Mouse (Mus musculus) kidney, embryonic 14.5 days (tissue): ENCODE results near the gene Cfi. TPM values are rescaled to one million over a fixed set of nuclear protein-coding genes. Genes with fewer than 3 reads are reported as not detected.

Experiments
- polyA plus RNA-seq: library from polyadenylated mRNA; unstranded; fragments of >200 nt; fragmentation: Nextera tagmentation; extraction: Ambion mirVana; gene quantifications from 2 replicates; pipeline ENCODE4 v1.2.1, GENCODE M21; 2014

Cfi gene
- polyA plus RNA-seq, 1 experiment from 2014 or later = 7.8 TPM

Other genes with a start within 250 kb of the Cfi start
- gene Egf, start 80.6 kb upstream of the Cfi start, polyA plus RNA-seq = 1.6 and 1.8 TPM in 2 replicates
- not detected in 2 replicates for gene Lrit3, start 31.9 kb upstream of the Cfi start, polyA plus RNA-seq
- gene Rrh, start 13.3 kb upstream of the Cfi start, polyA plus RNA-seq = 0.26 TPM in 1 of 2 replicates, not detected in the other
- gene Gar1, start 4.5 kb upstream of the Cfi start, polyA plus RNA-seq = 52.2 and 77.2 TPM in 2 replicates
- 47.8 and 48.1 TPM in 2 replicates for gene Pla2g12a, start 42.7 kb downstream of the Cfi start, polyA plus RNA-seq
- 83.0 and 99.3 TPM in 2 replicates for gene Casp6, start 65.5 kb downstream of the Cfi start, polyA plus RNA-seq
- gene Mcub, start 134.3 kb downstream of the Cfi start, polyA plus RNA-seq = 0.80 and 1.6 TPM in 2 replicates
- 26.2 and 40.4 TPM in 2 replicates for gene Sec24b, start 225.7 kb downstream of the Cfi start, polyA plus RNA-seq